Mouse (Mus musculus): ENCODE measurements around the gene Lnpk. TPM values are rescaled to one million over a fixed set of nuclear protein-coding genes. Genes with fewer than 3 reads are reported as not detected.

Lnpk gene
- polyA plus RNA-seq, 1 experiment from 2014 or later = 20.1 TPM

GRCm38 (mm10) chr2:74557451-74557850 lies 21.8 kb downstream of the Lnpk start:
- H3K36me3 ChIP-seq (ENCODE audit: control insufficient read depth, insufficient read depth, low read length) = peaks cover 26% of the 10 kb centered on the region
- 42% methylated on average over 2 of the region's 2 CpGs for WGBS
- no peak overlapping the region for H3K27ac ChIP-seq (replicated peaks in 1 of 2; ENCODE audit: control insufficient read depth in 1 of 2, insufficient read depth in 1 of 2, low read depth in 2 of 2, low read length in 2 of 2)
- no peaks in the 10 kb centered on the region for H3K27me3 ChIP-seq (ENCODE audit: control insufficient read depth, insufficient read depth, low read length)
- H3K9ac ChIP-seq (ENCODE audit: low read length) = no peak overlapping the region
- ATAC-seq (ENCODE audit: insufficient number of reproducible peaks, insufficient read depth, low FRiP score, low read depth) = no peak
- H3K4me3 ChIP-seq (ENCODE audit: control insufficient read depth in 1 of 2, insufficient read depth in 1 of 2, low read depth in 1 of 2, low read length in 2 of 2) = no peak overlapping the region
- H3K4me2 ChIP-seq (ENCODE audit: low read length) = no peak overlapping the region
- H3K9me3 ChIP-seq (ENCODE audit: control insufficient read depth, low read length) = no peaks in the 10 kb centered on the region
- peaks cover 0 to 7% of the 10 kb centered on the region in 2 experiments; a peak in 1 of 4 replicates for H3K4me1 ChIP-seq (ENCODE audit: control insufficient read depth in 2 of 2, insufficient read depth in 2 of 2, low read length in 2 of 2)

GRCm38 (mm10) chr2:74551929-74552328 lies 27.3 kb downstream of the Lnpk start:
- Histone ChIP-seq H3K4me1 (ENCODE audit: control insufficient read depth in 2 of 2, insufficient read depth in 2 of 2, low read length in 2 of 2) (no peaks in the 10 kb centered on the region), H3K4me3 (ENCODE audit: control insufficient read depth in 1 of 2, insufficient read depth in 1 of 2, low read depth in 1 of 2, low read length in 2 of 2) (no peak overlapping the region), H3K9ac (ENCODE audit: low read length) (no peak overlapping the region), H3K27ac (replicated peaks in 1 of 2; ENCODE audit: control insufficient read depth in 1 of 2, insufficient read depth in 1 of 2, low read depth in 2 of 2, low read length in 2 of 2) (no peak overlapping the region), H3K4me2 (ENCODE audit: low read length) (no peak overlapping the region), H3K27me3 (ENCODE audit: control insufficient read depth, insufficient read depth, low read length) (no peaks in the 10 kb centered on the region), H3K9me3 (ENCODE audit: control insufficient read depth, low read length) (no peaks in the 10 kb centered on the region), H3K36me3 (ENCODE audit: control insufficient read depth, insufficient read depth, low read length) (peaks cover 20% of the 10 kb centered on the region)
- ATAC-seq (ENCODE audit: insufficient number of reproducible peaks, insufficient read depth, low FRiP score, low read depth) = no peak

GRCm38 (mm10) chr2:74548306-74548705 lies 30.9 kb downstream of the Lnpk start:
- Histone ChIP-seq H3K36me3 (ENCODE audit: control insufficient read depth, insufficient read depth, low read length) (peaks cover 14% of the 10 kb centered on the region), H3K27me3 (ENCODE audit: control insufficient read depth, insufficient read depth, low read length) (no peaks in the 10 kb centered on the region), H3K4me2 (ENCODE audit: low read length) (no peak overlapping the region), H3K4me1 (ENCODE audit: control insufficient read depth in 2 of 2, insufficient read depth in 2 of 2, low read length in 2 of 2) (no peaks in the 10 kb centered on the region), H3K27ac (replicated peaks in 1 of 2; ENCODE audit: control insufficient read depth in 1 of 2, insufficient read depth in 1 of 2, low read depth in 2 of 2, low read length in 2 of 2) (no peak overlapping the region), H3K9ac (ENCODE audit: low read length) (no peak overlapping the region), H3K4me3 (ENCODE audit: control insufficient read depth in 1 of 2, insufficient read depth in 1 of 2, low read depth in 1 of 2, low read length in 2 of 2) (no peak overlapping the region), H3K9me3 (ENCODE audit: control insufficient read depth, low read length) (no peaks in the 10 kb centered on the region)
- no peak for ATAC-seq (ENCODE audit: insufficient number of reproducible peaks, insufficient read depth, low FRiP score, low read depth)
- WGBS = 82% methylated on average over 2 of the region's 2 CpGs

GRCm38 (mm10) chr2:74508302-74508701 lies 70.9 kb downstream of the Lnpk start:
- no peak overlapping the region for H3K4me2 ChIP-seq (ENCODE audit: low read length)
- no peak overlapping the region for H3K27ac ChIP-seq (replicated peaks in 1 of 2; ENCODE audit: control insufficient read depth in 1 of 2, insufficient read depth in 1 of 2, low read depth in 2 of 2, low read length in 2 of 2)
- ATAC-seq (ENCODE audit: insufficient number of reproducible peaks, insufficient read depth, low FRiP score, low read depth) = no peak
- H3K4me3 ChIP-seq (ENCODE audit: control insufficient read depth in 1 of 2, insufficient read depth in 1 of 2, low read depth in 1 of 2, low read length in 2 of 2) = no peak overlapping the region
- 91% methylated on average over 5 of the region's 5 CpGs for WGBS
- H3K27me3 ChIP-seq (ENCODE audit: control insufficient read depth, insufficient read depth, low read length) = no peaks in the 10 kb centered on the region
- H3K9ac ChIP-seq (ENCODE audit: low read length) = no peak overlapping the region
- no peaks in the 10 kb centered on the region for H3K4me1 ChIP-seq (ENCODE audit: control insufficient read depth in 2 of 2, insufficient read depth in 2 of 2, low read length in 2 of 2)
- no peaks in the 10 kb centered on the region for H3K36me3 ChIP-seq (ENCODE audit: control insufficient read depth, insufficient read depth, low read length)
- H3K9me3 ChIP-seq (ENCODE audit: control insufficient read depth, low read length) = no peaks in the 10 kb centered on the region

GRCm38 (mm10) chr2:74506439-74506838 lies 72.8 kb downstream of the Lnpk start:
- 26% methylated on average over 8 of the region's 8 CpGs for WGBS
- H3K4me1 ChIP-seq (ENCODE audit: control insufficient read depth in 2 of 2, insufficient read depth in 2 of 2, low read length in 2 of 2) = no peaks in the 10 kb centered on the region
- H3K27ac ChIP-seq (replicated peaks in 1 of 2; ENCODE audit: control insufficient read depth in 1 of 2, insufficient read depth in 1 of 2, low read depth in 2 of 2, low read length in 2 of 2) = no peak overlapping the region
- ATAC-seq (ENCODE audit: insufficient number of reproducible peaks, insufficient read depth, low FRiP score, low read depth) = no peak
- H3K4me3 ChIP-seq (ENCODE audit: control insufficient read depth in 1 of 2, insufficient read depth in 1 of 2, low read depth in 1 of 2, low read length in 2 of 2) = no peak overlapping the region
- no peak overlapping the region for H3K9ac ChIP-seq (ENCODE audit: low read length)
- no peaks in the 10 kb centered on the region for H3K27me3 ChIP-seq (ENCODE audit: control insufficient read depth, insufficient read depth, low read length)
- no peak overlapping the region; the same call in 1 of the 2 replicates for H3K4me2 ChIP-seq (ENCODE audit: low read length)
- no peaks in the 10 kb centered on the region for H3K36me3 ChIP-seq (ENCODE audit: control insufficient read depth, insufficient read depth, low read length)
- H3K9me3 ChIP-seq (ENCODE audit: control insufficient read depth, low read length) = no peaks in the 10 kb centered on the region

- WGBS = 83% methylated on average over 2 of the region's 2 CpGs
- Histone ChIP-seq H3K4me3 (ENCODE audit: control insufficient read depth in 1 of 2, insufficient read depth in 1 of 2, low read depth in 1 of 2, low read length in 2 of 2) (no peak overlapping the region), H3K36me3 (ENCODE audit: control insufficient read depth, insufficient read depth, low read length) (no peaks in the 10 kb centered on the region), H3K9ac (ENCODE audit: low read length) (no peak overlapping the region), H3K4me2 (ENCODE audit: low read length) (no peak overlapping the region), H3K27ac (replicated peaks in 1 of 2; ENCODE audit: control insufficient read depth in 1 of 2, insufficient read depth in 1 of 2, low read depth in 2 of 2, low read length in 2 of 2) (no peak overlapping the region), H3K9me3 (ENCODE audit: control insufficient read depth, low read length) (no peaks in the 10 kb centered on the region), H3K4me1 (ENCODE audit: control insufficient read depth in 2 of 2, insufficient read depth in 2 of 2, low read length in 2 of 2) (no peaks in the 10 kb centered on the region), H3K27me3 (ENCODE audit: control insufficient read depth, insufficient read depth, low read length) (no peaks in the 10 kb centered on the region)
- ATAC-seq (ENCODE audit: insufficient number of reproducible peaks, insufficient read depth, low FRiP score, low read depth) = no peak
These were observed 78.9 kb downstream of the Lnpk start for GRCm38 (mm10) chr2:74500307-74500706.

- Histone ChIP-seq H3K27me3 (ENCODE audit: control insufficient read depth, insufficient read depth, low read length) (no peaks in the 10 kb centered on the region), H3K9me3 (ENCODE audit: control insufficient read depth, low read length) (no peaks in the 10 kb centered on the region), H3K4me1 (ENCODE audit: control insufficient read depth in 2 of 2, insufficient read depth in 2 of 2, low read length in 2 of 2) (no peaks in the 10 kb centered on the region), H3K9ac (ENCODE audit: low read length) (no peak overlapping the region), H3K4me3 (ENCODE audit: control insufficient read depth in 1 of 2, insufficient read depth in 1 of 2, low read depth in 1 of 2, low read length in 2 of 2) (no peak overlapping the region), H3K36me3 (ENCODE audit: control insufficient read depth, insufficient read depth, low read length) (no peaks in the 10 kb centered on the region), H3K4me2 (ENCODE audit: low read length) (no peak overlapping the region), H3K27ac (replicated peaks in 1 of 2; ENCODE audit: control insufficient read depth in 1 of 2, insufficient read depth in 1 of 2, low read depth in 2 of 2, low read length in 2 of 2) (no peak overlapping the region)
- 85% methylated on average over 5 of the region's 5 CpGs for WGBS
- no peak for ATAC-seq (ENCODE audit: insufficient number of reproducible peaks, insufficient read depth, low FRiP score, low read depth)
These were observed 81.4 kb downstream of the Lnpk start for GRCm38 (mm10) chr2:74497851-74498250.

- WGBS = 66% methylated on average over 13 of the region's 13 CpGs
- Histone ChIP-seq H3K27ac (replicated peaks in 1 of 2; ENCODE audit: control insufficient read depth in 1 of 2, insufficient read depth in 1 of 2, low read depth in 2 of 2, low read length in 2 of 2) (no peak overlapping the region), H3K4me2 (ENCODE audit: low read length) (no peak overlapping the region), H3K9ac (ENCODE audit: low read length) (no peak overlapping the region), H3K9me3 (ENCODE audit: control insufficient read depth, low read length) (no peaks in the 10 kb centered on the region), H3K36me3 (ENCODE audit: control insufficient read depth, insufficient read depth, low read length) (no peaks in the 10 kb centered on the region), H3K4me1 (ENCODE audit: control insufficient read depth in 2 of 2, insufficient read depth in 2 of 2, low read length in 2 of 2) (no peaks in the 10 kb centered on the region), H3K27me3 (ENCODE audit: control insufficient read depth, insufficient read depth, low read length) (no peaks in the 10 kb centered on the region), H3K4me3 (ENCODE audit: control insufficient read depth in 1 of 2, insufficient read depth in 1 of 2, low read depth in 1 of 2, low read length in 2 of 2) (no peak overlapping the region)
- no peak for ATAC-seq (ENCODE audit: insufficient number of reproducible peaks, insufficient read depth, low FRiP score, low read depth)
These were observed 87.8 kb downstream of the Lnpk start for GRCm38 (mm10) chr2:74491426-74491825.
